12 mouse cellular contexts compared by ENCODE assay signal in the genomic region with DNA sequence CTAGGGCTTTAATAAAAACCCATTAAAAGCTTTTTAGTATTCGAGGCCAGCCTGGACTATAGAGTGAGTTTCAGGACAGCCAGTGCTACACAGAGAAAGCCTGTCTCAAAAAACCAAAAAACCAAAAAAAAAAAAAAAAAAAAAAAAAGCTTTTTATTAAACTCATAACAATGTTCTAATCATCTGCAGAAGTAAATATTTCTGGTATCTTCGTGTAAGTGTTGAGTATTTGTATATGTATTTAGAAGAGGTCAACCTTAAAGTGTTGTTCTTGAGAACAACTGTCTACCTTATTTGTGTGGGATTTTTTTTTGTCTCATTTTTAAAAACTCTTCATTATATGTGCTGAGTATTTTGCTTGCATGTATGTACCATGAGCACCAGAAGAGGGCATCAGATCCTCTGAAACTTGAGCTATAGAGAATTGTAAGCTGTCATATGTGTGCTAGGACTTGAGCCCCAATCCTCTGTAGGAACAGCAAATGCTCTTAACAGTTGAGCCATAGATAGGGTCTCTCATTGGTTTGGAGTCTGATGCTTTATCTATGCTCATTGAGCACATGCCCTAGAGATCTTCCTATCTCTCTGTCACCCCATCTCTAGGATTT. TPM values are rescaled to one million over a fixed set of nuclear protein-coding genes. Genes with fewer than 3 reads are reported as not detected.
DNase-seq lines count a peak whose midpoint lies in the region; ATAC-seq and TF ChIP-seq lines count a peak whose summit lies in the region.
"Had no signal": no experiment of that assay in that cellular context is flagged by ENCODE, and none has a peak within 500 bp of the region (broad histone marks: within the 10 kb centered on the region; RNA-seq: fewer than 3 reads in every experiment).

No protein-coding gene starts in this region.

- TF ChIP-seq CTCF in liver, embryonic 14.5 days (IDR thresholded peaks at IDR 0.05; ENCODE audit: low read depth), result peak; percentile 34; the same call in 1 of the 2 replicates

- no peak overlapping the region for H3K9ac ChIP-seq in liver, embryonic 14.5 days (replicated peaks)
- H3K9ac ChIP-seq: limb, embryonic 13.5 days had no signal

- no peak overlapping the region for H3K27ac ChIP-seq in liver, embryonic 14.5 days
- H3K27ac ChIP-seq: limb, embryonic 13.5 days had no signal

- intact Hi-C loops in left cerebral cortex, postnatal 14 days (cut with DNase I), result no loop called here

- H3K27me3 ChIP-seq in liver, embryonic 14.5 days (ENCODE audit: control insufficient read depth, insufficient read depth, low read length), result no peaks in the 10 kb centered on the region; the same call in 1 of the 2 replicates
- H3K27me3 ChIP-seq: limb, embryonic 13.5 days had no signal

- no peaks in the 10 kb centered on the region for H3K36me3 ChIP-seq in liver, embryonic 14.5 days (replicated peaks; ENCODE audit: control insufficient read depth, insufficient read depth, low read depth)
- H3K36me3 ChIP-seq: limb, embryonic 13.5 days had no signal

- peaks cover 6 to 15% of the 10 kb centered on the region in 2 experiments for H3K4me1 ChIP-seq in liver, embryonic 14.5 days (replicated peaks; ENCODE audit: control insufficient read depth in 2 of 2, insufficient read depth in 2 of 2, low read length in 1 of 2)
- H3K4me1 ChIP-seq: limb, embryonic 13.5 days had no signal

- 38% methylated on average over 2 of the region's 2 CpGs for WGBS in liver, embryonic 14.5 days (ENCODE audit: insufficient replicate concordance)

- TF ChIP-seq EP300 in liver, embryonic 14.5 days (IDR thresholded peaks at IDR 0.05; ENCODE audit: low read depth), result no peak

- H3K9me3 ChIP-seq in liver, embryonic 14.5 days (ENCODE audit: control insufficient read depth, low read length), result no peaks in the 10 kb centered on the region
- H3K9me3 ChIP-seq: limb, embryonic 13.5 days had no signal

- no peak for ATAC-seq in liver, embryonic 14.5 days (ENCODE audit: insufficient read depth)

- H3K4me3 ChIP-seq in liver, embryonic 14.5 days (ENCODE audit: insufficient read depth in 1 of 2, low read depth in 2 of 2, low read length in 2 of 2), result no peak overlapping the region
- H3K4me3 ChIP-seq: limb, embryonic 13.5 days had no signal

- DNase-seq in kidney, adult 9 months, result peak; percentile 42
- no peak for DNase-seq in kidney, postnatal 10 days
- peak; percentile 75 for DNase-seq in 3T3-L1 (ENCODE audit: low read depth, low spot score)
- DNase-seq in CD4-positive, CD25-positive, alpha-beta regulatory T cell, adult 2 months (ENCODE audit: low read depth, low spot score), result peak; percentile 55
- DNase-seq in liver, embryonic 14.5 days (ENCODE audit: low read depth in 3 of 3, low spot score in 3 of 3), result no peak
- no peak for DNase-seq in adrenal gland, adult (ENCODE audit: inconsistent age in 2 of 2, low spot score in 1 of 2)
- DNase-seq in left cerebral cortex, postnatal 14 days (ENCODE audit: low spot score in 2 of 2), result no peak
- DNase-seq: adrenal gland, postnatal 25 days; cerebellum, adult 2 months; layer of hippocampus, adult 9-11 months had no signal

- no peak overlapping the region for H3K4me2 ChIP-seq in liver, embryonic 14.5 days (ENCODE audit: low read depth)
- H3K4me2 ChIP-seq: limb, embryonic 13.5 days; midbrain, embryonic 11.5 days had no signal

RNA-seq across cellular contexts. Expression of gene Otud7b, which starts 14.3 kb away (rescaled TPM):
- 2.8 and 3.5 TPM in 2 replicates for polyA plus RNA-seq in liver, embryonic 14.5 days (2012; rRNA removed)
- polyA plus RNA-seq in liver, embryonic 14.5 days (2014; fragmentation: Nextera tagmentation; extraction: Ambion mirVana), result 5.2 and 8.4 TPM in 2 replicates
- 10 to 100 TPM; 18.2 to 22.3 TPM for total RNA-seq in left cerebral cortex, postnatal 14 days (2021)

RNA-seq across cellular contexts. Expression of gene Vps45, which starts 31.7 kb away (rescaled TPM):
- 4.8 and 6.6 TPM in 2 replicates for polyA plus RNA-seq in liver, embryonic 14.5 days (2012; rRNA removed)
- 9.0 and 9.8 TPM in 2 replicates for polyA plus RNA-seq in liver, embryonic 14.5 days (2014; fragmentation: Nextera tagmentation; extraction: Ambion mirVana)
- total RNA-seq in left cerebral cortex, postnatal 14 days (2021), result 10 to 100 TPM; 34.3 to 37.3 TPM

Comparison
In these comparisons a context has a peak if more than half of its experiments do, and no peak if none do; other contexts are left out.
1. DNase-seq: peak in kidney, adult 9 months (single experiment), 3T3-L1 (single experiment) and CD4-positive, CD25-positive, alpha-beta regulatory T cell, adult 2 months (single experiment); none in kidney, postnatal 10 days (single experiment), liver, embryonic 14.5 days (0 of 3), adrenal gland, adult (0 of 2) and left cerebral cortex, postnatal 14 days (0 of 2).